Mouse (Mus musculus) cerebellum, adult 18-20 months (tissue): ENCODE data around the gene Grid2ip.
A peak's percentile ranks its signal among the peaks of the same experiment; 100 is the strongest.

Source experiments
- DNase-seq, 2 experiments: peaks; one replicate each; pipeline ENCODE4 v3.0.0; 2021

Grid2ip gene

DNA sequence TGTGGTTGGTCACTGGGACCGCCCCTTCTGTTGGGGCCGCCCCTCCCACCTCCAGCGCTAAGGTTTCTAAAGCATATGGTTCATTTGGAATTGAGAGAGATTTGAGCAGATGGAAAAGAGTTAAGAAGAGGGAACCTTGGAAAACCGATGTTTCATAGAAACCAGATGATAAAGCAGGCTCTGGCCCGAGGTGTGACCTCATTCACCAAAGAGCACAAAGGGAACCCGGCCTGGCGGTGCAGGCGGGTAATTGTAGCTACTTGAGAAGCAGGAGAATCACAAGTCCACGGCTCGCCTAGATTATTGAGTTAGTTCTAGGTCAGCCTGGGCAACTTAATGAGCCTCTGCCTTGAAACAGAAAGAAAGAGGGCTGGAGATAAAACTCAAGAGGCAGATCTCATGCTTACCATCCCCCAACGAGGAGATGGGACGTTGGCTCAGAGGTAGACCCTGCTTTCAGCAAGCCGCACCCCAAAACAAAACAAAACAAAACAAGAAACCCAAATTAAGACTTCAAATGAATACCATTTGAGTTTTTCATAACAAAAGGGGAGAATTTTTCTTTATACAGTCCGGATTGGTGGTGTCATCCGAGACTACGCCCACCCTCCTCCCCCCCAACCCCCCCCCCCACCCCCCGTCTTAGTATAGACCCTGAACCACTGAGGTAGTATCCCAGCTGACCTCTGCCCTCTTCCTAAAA, at the start of gene Grid2ip:
Gene Grid2ip (plus strand): TSS at position 653 of the 703 bp plus-strand sequence.
- no peak for DNase-seq

DNA sequence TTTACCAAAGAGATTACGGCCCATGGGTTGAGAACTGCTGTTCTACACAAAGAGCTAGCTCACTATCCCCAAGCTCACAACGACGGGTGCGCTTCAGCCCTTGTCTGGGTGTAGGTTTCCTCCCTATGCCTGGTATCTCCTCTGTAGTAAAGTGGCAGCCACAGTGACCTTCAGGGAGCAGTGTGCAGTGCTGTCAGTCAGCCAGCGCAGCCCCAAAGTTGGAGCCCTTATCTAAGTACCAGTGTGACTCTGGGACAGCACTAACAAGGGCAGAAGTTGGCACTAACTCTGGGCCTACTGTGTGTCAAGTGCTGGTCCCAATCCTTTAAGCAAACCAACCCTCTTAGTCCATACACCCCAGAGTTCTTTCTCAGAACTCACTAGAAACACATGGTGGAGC, 48.3 kb upstream of the Grid2ip start:
- DNase-seq, result no peak

GRCm38 (mm10) chr5:143309916-143310315, 47.2 kb upstream of the Grid2ip start:
- no peak for DNase-seq

- peak; percentile 82 to 86 for DNase-seq
Measured at GRCm38 (mm10) chr5:143311886-143312285, 45.3 kb upstream of the Grid2ip start.

DNA sequence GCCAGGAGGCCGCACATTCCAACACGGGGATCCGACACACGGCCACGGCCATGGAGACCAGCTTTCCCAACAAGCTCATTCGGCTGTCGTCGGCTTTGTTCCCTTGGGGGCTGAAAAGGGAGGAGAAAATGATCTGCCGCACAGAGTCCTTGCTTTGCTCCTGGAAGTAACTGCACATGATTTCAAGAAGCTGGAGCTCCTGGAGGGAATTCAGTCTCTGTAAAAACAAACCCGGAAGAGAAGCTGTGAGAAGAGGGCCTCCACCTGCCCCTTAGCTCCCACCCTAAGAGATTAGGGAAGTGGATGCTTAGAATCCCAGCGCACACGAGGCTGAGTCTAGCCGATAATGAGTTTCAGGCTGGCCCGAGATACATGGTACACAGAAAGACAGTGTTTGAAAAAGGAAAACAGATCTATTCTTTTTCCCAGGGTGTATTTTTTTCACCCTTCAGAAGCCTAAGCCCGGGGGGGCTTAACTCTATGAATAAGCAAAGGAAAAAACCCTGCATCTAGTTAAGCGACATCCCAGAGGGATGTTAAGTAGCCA, 42.9 kb upstream of the Grid2ip start:
- no peak for DNase-seq

GRCm38 (mm10) chr5:143314730-143315513, 42.2 kb upstream of the Grid2ip start, which contains the start of gene E130309D02Rik:
TSS of gene E130309D02Rik (minus strand) at chr5:143315360.
- DNase-seq, result peak; percentile 83 to 98

GRCm38 (mm10) chr5:143315514-143315888, 41.6 kb upstream of the Grid2ip start:
- DNase-seq, result no peak

GRCm38 (mm10) chr5:143316605-143317287, 40.4 kb upstream of the Grid2ip start:
- peak in 1 of 2 experiments; percentile 30 for DNase-seq

GRCm38 (mm10) chr5:143317288-143317610, 39.9 kb upstream of the Grid2ip start:
- DNase-seq, result no peak

DNA sequence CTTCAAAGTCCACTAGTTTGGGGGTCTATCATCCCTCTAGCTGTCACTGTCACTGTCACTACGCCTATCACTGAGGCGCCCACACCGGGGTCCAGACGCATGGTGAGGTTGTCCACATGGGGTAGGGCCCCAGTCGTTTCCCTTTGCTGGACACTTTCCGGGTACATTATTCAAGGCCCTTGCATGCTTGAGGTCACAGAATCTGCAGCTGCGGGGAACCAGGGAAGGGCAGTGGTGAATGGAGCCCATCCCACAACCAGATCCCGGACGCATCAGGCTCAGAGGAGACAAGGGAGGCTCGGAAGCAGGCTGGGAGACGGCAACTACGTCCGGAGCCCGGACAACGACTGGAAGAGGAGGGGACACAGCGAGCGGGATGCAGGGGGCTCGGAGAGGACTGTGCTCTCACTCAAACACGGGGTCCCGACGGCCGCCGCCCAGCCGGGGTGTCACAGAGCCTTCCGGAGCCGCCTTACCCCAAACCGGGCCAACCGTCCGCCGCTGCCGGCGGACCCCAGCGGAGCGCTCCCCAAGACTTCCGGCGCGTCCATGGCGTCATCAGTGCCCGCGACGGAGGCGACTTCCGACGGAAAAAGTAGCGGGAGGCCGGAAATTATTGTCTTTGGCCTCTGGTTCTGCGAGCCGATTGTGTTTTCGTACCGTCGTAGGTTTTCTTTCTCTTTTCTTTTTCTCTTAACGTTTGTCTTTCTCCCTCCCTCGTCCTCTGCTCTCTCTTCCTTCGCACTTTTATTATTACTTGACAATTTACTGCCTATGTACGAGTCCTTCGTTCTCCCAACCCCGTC, 28.2 kb upstream of the Grid2ip start, which contains the start of gene Zdhhc4:
Gene Zdhhc4 (minus strand): TSS at position 567 of the 806 bp plus-strand sequence.
- DNase-seq, result peak; percentile 91 to 96

DNA sequence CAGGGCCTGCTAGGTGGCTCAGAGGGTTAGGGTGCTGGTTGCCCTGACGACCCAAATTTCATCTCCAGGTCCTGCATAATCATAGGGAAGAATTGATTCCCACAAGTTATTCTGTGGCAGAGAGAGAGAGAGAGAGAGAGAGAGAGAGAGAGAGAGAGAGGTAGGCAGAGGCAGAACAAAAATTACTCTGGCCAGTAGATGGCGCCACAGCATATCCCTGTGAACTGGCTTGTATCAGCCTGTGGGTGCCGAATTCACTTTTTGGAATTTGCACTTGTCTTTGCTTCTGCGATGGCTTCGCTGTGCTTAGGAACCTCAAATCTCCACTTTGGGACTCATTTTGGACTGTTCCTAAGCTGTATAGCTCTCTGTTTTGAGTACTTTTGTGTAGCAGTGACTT, 23.3 kb upstream of the Grid2ip start:
- peak; percentile 80 to 85 for DNase-seq

GRCm38 (mm10) chr5:143334418-143335088, 22.6 kb upstream of the Grid2ip start:
- DNase-seq, result no peak

DNA sequence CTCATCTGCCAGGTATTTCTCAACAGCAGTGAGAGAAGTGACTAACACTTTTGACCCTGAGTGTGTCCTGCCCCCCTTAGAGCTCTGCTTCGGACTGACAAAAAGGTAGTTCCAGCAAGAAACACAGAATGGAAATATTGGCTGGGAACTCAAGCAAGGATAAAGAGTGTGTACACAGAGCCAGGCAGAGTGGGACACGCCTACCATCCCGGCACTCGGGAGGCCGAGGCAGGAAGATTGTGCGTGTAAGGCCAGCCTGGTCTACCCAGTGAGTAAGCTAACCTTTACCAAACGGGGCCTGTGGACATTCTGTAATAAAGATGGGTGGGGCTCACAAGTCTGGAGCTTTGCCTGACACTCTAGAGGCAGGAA, 22.1 kb upstream of the Grid2ip start:
- no peak for DNase-seq

DNA sequence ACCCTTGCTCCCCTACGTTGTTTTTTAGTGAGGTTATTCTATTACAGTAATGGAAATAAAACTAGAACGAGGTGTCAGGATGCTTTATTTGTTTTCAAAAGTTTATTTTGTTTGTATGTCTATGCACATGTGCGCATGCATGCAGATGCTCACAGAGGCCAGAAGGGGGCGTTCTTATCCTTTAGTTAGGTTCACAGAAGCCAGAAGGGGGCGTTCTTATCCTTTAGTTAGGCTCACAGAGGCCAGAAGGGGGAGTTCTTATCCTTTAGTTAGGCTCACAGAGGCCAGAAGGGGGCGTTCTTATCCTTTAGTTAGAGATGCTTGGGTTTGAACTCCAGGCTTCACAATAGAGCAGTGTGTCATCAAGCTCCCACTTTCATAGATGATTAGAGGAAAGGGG, 20.6 kb upstream of the Grid2ip start:
- no peak for DNase-seq

- no peak for DNase-seq
Measured at GRCm38 (mm10) chr5:143339603-143340002, 17.5 kb upstream of the Grid2ip start.

GRCm38 (mm10) chr5:143346367-143346766, 10.8 kb upstream of the Grid2ip start:
- no peak for DNase-seq

GRCm38 (mm10) chr5:143356017-143356416, 1.1 kb upstream of the Grid2ip start:
- no peak for DNase-seq

GRCm38 (mm10) chr5:143357564-143357963, 426 bp downstream of the Grid2ip start:
- DNase-seq, result no peak

GRCm38 (mm10) chr5:143359263-143359662, 2.1 kb downstream of the Grid2ip start:
- DNase-seq, result no peak

GRCm38 (mm10) chr5:143360000-143360399, 2.9 kb downstream of the Grid2ip start:
- no peak for DNase-seq

- no peak for DNase-seq
Measured at GRCm38 (mm10) chr5:143361428-143361827, 4.3 kb downstream of the Grid2ip start.
